Mouse (Mus musculus) ES-E14 (cell line): ENCODE measurements around the gene Plekhg2. TPM values are rescaled to one million over a fixed set of nuclear protein-coding genes. Genes with fewer than 3 reads are reported as not detected.

Experiments
- DNase-seq: peaks from one replicate; pipeline ENCODE4 v3.0.0-alpha.2; 2013; ENCODE audit warnings: low read depth, low spot score
- H3K27ac ChIP-seq: 2 replicates; pipeline ENCODE4 v1.5.1; 2012; ENCODE audit warnings: low read depth, mild to moderate bottlenecking, low read length, moderate library complexity, mixed read lengths; ENCODE audit not compliant: poor library complexity, insufficient read depth, severe bottlenecking
- H3K36me3 ChIP-seq: 2 replicates; pipeline ENCODE4 v1.6.1; 2012; ENCODE audit warnings: mild to moderate bottlenecking, low read length, moderate library complexity, mixed read lengths; ENCODE audit not compliant: control insufficient read depth, poor library complexity, insufficient read depth, severe bottlenecking
- H3K4me1 ChIP-seq, 2 experiments: fragments of 150-350 bp in 1 of 2; sonication (generic) in 1 of 2; 2 replicates each; pipeline ENCODE4 v1.6.1; 2012; ENCODE audit warnings: low read length in 2 of 2, mild to moderate bottlenecking in 1 of 2, mixed read lengths in 1 of 2; ENCODE audit not compliant: control insufficient read depth in 2 of 2, insufficient read depth in 2 of 2, poor library complexity in 1 of 2
- H3K4me3 ChIP-seq, 2 experiments: fragments of 150-350 bp in 1 of 2; sonication (generic) in 1 of 2; 2 replicates each; pipeline ENCODE4 v1.5.1; 2012; ENCODE audit warnings: low read length in 2 of 2, low read depth in 1 of 2, mild to moderate bottlenecking in 1 of 2, mixed read lengths in 1 of 2; ENCODE audit not compliant: insufficient read depth in 1 of 2, poor library complexity in 1 of 2, severe bottlenecking in 1 of 2
- H3K9ac ChIP-seq: 2 replicates; pipeline ENCODE4 v1.6.1; 2012; ENCODE audit warnings: low read depth, mild to moderate bottlenecking, low read length, mixed read lengths; ENCODE audit not compliant: poor library complexity, insufficient read depth, severe bottlenecking
- H3K9me3 ChIP-seq: fragments of 150-350 bp; sonication (generic); 2 replicates; pipeline ENCODE4 v1.6.1; 2012; ENCODE audit warnings: low read depth, mild to moderate bottlenecking, low read length; ENCODE audit not compliant: control insufficient read depth, insufficient read depth
- CHD2 ChIP-seq: IDR thresholded peaks from 2 replicates; pipeline ENCODE4 v1.6.1; 2014; ENCODE audit warnings: mild to moderate bottlenecking, low read depth, low read length, inconsistent platforms
- HCFC1 ChIP-seq: IDR thresholded peaks from 2 replicates; pipeline ENCODE4 v1.6.1; 2012; ENCODE audit warnings: low read length, inconsistent platforms, borderline replicate concordance; ENCODE audit not compliant: insufficient read depth
- MAFK ChIP-seq: IDR thresholded peaks from 2 replicates; pipeline ENCODE4 v1.6.1; 2014; ENCODE audit warnings: mild to moderate bottlenecking, low read depth, low read length, inconsistent platforms; ENCODE audit not compliant: insufficient read depth
- ZC3H11A ChIP-seq: IDR thresholded peaks from 2 replicates; pipeline ENCODE4 v1.6.1; 2012; ENCODE audit warnings: low read depth, mild to moderate bottlenecking, inconsistent platforms, low read length, borderline replicate concordance
- ZNF384 ChIP-seq: IDR thresholded peaks from 2 replicates; pipeline ENCODE4 v1.6.1; 2012; ENCODE audit warnings: low read depth, low read length, inconsistent platforms
- in situ Hi-C, 2 experiments: fragments of 600-800 bp; cut with MboI; formaldehyde crosslinking; loops; one replicate each; pipeline ENCODE4 v1.15.1; 2025; ENCODE audit warnings: low sequenced_read_pairs in 2 of 2, inconsistent platforms in 1 of 2; ENCODE audit not compliant: unreplicated experiment in 2 of 2
- total RNA-seq: library from RNA; depleted of rRNA; stranded (reverse); fragments of 300-350 nt; gene quantifications from 2 replicates; pipeline ENCODE4 v1.2.3, GENCODE M21; 2012

The Plekhg2 gene
- total RNA-seq, 1 experiment = 15.0 TPM

DNA sequence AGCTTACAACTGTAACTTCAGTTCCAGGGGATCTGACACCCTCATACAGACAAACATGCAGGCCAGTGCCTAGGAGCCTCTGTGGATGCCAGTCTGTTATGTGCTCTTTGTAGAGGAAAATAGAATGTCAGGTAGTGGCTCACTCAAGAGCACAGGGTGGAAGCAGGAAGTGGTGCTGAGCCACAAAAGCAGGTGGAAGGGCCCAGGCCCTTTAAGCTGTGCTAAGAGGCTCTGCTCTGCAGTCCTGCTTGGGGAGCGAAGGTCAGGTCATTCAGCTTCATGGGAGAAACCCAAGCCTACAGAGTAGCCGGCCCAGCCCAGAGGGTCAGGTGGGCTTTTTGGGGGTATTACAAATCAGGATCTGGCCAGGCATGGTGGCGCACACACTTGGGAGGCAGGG is 17.2 kb downstream of the Plekhg2 start:
- no peaks in the 10 kb centered on the region for H3K9me3 ChIP-seq
- no peak overlapping the region for H3K4me3 ChIP-seq
- peaks cover 2 to 4% of the 10 kb centered on the region in 2 experiments; a peak in 2 of 4 replicates for H3K4me1 ChIP-seq
- no peak for TF ChIP-seq MAFK
- TF ChIP-seq HCFC1 = no peak
- TF ChIP-seq ZC3H11A = no peak
- TF ChIP-seq ZNF384 = no peak
- TF ChIP-seq CHD2 = no peak
- H3K36me3 ChIP-seq = peaks cover 40% of the 10 kb centered on the region
- H3K27ac ChIP-seq = no peak overlapping the region
- no peak overlapping the region for H3K9ac ChIP-seq
- in situ Hi-C loops = no loop called here
- DNase-seq = no peak

DNA sequence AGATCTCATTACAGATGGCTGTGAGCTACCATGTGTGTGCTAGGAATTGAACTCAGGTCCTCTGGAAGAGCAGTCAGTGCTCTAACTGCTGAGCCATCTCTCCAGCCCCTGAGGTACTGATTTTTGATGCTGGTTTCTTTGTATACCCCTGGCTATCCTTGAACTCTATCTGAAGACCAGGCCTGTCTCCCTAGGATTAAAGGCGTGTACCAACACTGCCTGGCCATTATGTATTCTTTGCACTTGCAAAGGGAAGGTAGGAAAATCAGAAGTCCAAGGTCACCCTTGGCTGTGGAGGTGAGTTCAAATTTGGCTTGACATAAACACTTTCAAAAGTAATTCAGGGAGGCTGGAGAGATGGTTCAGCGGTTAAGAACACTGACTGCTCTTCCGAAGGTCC is 17.8 kb downstream of the Plekhg2 start:
- H3K4me3 ChIP-seq = no peak overlapping the region
- DNase-seq = no peak
- TF ChIP-seq ZNF384 (no peak), CHD2 (0 out of 2 replicates have a peak, but pooled peaks have one; percentile 5)
- H3K9me3 ChIP-seq = no peaks in the 10 kb centered on the region
- no peak overlapping the region for H3K9ac ChIP-seq
- H3K4me1 ChIP-seq = peaks cover 4 to 5% of the 10 kb centered on the region in 2 experiments; a peak in 2 of 4 replicates
- in situ Hi-C loops = no loop called here
- H3K27ac ChIP-seq = no peak overlapping the region
- H3K36me3 ChIP-seq = peaks cover 35% of the 10 kb centered on the region

DNA sequence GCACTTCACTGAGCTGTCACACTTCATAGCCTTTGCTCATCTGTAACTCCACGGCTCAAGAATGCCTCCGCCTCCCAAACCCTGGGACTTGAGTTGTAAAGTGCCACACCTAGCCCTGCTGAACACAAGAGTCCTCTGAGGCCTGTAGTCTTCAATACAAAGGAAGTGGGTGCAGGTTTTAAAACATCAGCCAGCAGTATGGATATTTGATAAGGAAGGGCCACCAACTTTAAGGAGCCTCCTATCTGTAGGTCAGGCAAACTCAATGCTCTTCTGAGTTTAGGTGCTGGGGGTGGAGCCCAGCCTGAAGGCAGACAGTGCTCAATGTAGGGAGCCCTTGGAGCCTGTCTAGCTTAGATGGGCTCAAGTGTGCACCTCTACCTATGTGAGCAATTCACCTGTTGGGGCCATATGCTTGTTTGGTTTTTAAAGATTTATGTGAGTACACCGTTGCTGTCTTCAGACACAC is 18.3 kb downstream of the Plekhg2 start:
- H3K4me3 ChIP-seq = no peak overlapping the region
- 0 out of 2 replicates have a peak, but pooled peaks have one; percentile 15 for TF ChIP-seq CHD2
- no peak for TF ChIP-seq ZNF384
- no peak for DNase-seq
- in situ Hi-C loops = no loop called here
- no peak overlapping the region for H3K9ac ChIP-seq
- H3K36me3 ChIP-seq = peaks cover 34% of the 10 kb centered on the region
- no peaks in the 10 kb centered on the region for H3K9me3 ChIP-seq
- no peak overlapping the region for H3K27ac ChIP-seq
- H3K4me1 ChIP-seq = peaks cover 5 to 7% of the 10 kb centered on the region in 2 experiments; a peak in 2 of 4 replicates

DNA sequence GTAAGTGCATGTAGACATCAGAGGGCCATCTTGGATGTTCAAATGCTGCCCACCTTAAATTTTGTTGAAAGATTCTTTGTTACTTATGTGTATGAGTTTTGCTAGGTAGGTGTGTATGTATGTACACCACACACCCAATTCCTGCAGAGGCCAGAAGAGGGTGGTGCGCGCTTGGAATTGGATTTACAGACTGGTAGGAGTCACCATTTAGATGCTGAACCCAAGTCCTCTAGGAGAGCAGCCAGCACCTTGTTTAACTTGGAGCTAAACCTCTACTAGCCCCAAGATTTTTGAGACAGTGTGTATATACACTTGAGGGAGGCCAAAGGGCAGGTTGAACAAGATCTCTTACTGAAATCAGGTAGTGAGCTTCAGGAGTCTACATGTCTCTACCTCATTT is 19.1 kb downstream of the Plekhg2 start:
- peaks cover 5 to 7% of the 10 kb centered on the region in 2 experiments; a peak in 2 of 4 replicates for H3K4me1 ChIP-seq
- peaks cover 34% of the 10 kb centered on the region for H3K36me3 ChIP-seq
- H3K9me3 ChIP-seq = no peaks in the 10 kb centered on the region
- peak overlapping the region; percentile 7; the same call in 1 of the 2 replicates for H3K9ac ChIP-seq
- in situ Hi-C loops = no loop called here
- DNase-seq = no peak
- no peak overlapping the region; the same call in 1 of the 2 replicates for H3K27ac ChIP-seq
- no peak overlapping the region for H3K4me3 ChIP-seq
- TF ChIP-seq MAFK (no peak), HCFC1 (no peak), ZNF384 (no peak), CHD2 (no peak), ZC3H11A (no peak)

DNA sequence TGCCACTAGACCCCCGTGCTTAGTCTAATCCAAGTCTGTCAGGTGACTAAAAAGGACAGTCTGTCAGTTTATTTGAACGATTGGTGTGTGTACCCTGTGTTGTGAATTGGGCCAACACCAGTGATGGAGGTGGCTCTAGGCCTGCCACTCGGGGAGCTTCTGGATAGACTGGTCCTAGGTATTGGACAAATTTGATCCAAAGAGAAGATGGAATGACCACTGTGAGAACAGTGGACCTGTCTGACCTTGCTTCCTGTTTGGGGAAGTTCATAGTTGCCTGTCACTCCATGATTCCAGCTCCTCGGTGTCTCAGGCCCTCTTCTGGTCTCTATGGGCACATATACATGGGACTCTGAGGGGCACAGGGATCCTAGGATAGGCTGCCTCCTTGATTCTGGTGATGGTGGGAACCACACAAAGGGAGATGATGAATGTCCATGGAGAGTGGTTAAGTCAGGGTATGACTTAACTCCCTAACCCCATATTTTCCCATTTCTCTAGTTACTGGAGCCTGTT is 20.7 kb downstream of the Plekhg2 start:
- Histone ChIP-seq H3K4me1 (peaks cover 5% of the 10 kb centered on the region in 2 experiments; a peak in 2 of 4 replicates), H3K9me3 (no peaks in the 10 kb centered on the region), H3K9ac (peak overlapping the region; percentile 100), H3K4me3 (peak overlapping the region; percentile 91 to 100), H3K36me3 (peaks cover 34% of the 10 kb centered on the region), H3K27ac (no peak overlapping the region)
- in situ Hi-C loops = no loop called here
- no peak for TF ChIP-seq MAFK
- TF ChIP-seq ZC3H11A = no peak
- no peak for TF ChIP-seq CHD2
- 0 out of 2 replicates have a peak, but pooled peaks have one; percentile 25 for TF ChIP-seq HCFC1
- TF ChIP-seq ZNF384 = no peak
- no peak for DNase-seq
